Mouse (Mus musculus) bone marrow, adult 2 months (tissue): ENCODE measurements around the gene Ccdc9.

Experiments
- CTCF ChIP-seq: fragments of 200-500 bp; IDR thresholded peaks from 2 replicates; pipeline ENCODE4 v1.5.1; 2011; ENCODE audit warnings: low read length, control low read depth; ENCODE audit not compliant: control insufficient read depth, insufficient read depth
- POLR2A ChIP-seq: fragments of 200-500 bp; IDR thresholded peaks from 2 replicates; pipeline ENCODE4 v1.6.1; 2011; ENCODE audit warnings: low read depth, mild to moderate bottlenecking, control low read depth, low read length, borderline replicate concordance; ENCODE audit not compliant: control insufficient read depth

DNA sequence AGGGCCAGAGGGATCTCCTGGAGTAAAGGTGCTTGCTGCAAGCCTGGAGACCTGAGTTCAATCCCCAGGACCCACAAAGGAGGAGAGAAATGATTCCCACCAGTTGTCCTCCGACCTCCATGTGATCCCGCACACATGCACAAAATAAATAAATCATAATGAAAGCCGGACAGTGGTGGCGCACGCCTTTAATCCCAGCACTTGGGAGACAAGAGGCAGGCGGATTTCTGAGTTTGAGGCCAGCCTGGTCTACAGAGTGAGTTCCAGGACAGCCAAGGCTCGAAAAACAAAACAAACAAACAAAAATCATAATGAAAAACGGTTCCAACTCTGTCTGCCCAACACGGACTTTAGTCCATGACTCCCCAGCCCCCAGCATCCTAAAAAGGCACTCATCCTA, 1.7 kb downstream of the Ccdc9 start:
- no peak for TF ChIP-seq CTCF
- TF ChIP-seq POLR2A = no peak
